ENCODE assay signal across 10 mouse cellular contexts in genomic region chr6:135362098-135362458, GRCm38 (mm10). TPM values are rescaled to one million over a fixed set of nuclear protein-coding genes. Genes with fewer than 3 reads are reported as not detected.
DNase-seq lines count a peak whose midpoint lies in the region; ATAC-seq and TF ChIP-seq lines count a peak whose summit lies in the region.
"Had no signal": no experiment of that assay in that cellular context is flagged by ENCODE, and none has a peak within 500 bp of the region (broad histone marks: within the 10 kb centered on the region; RNA-seq: fewer than 3 reads in every experiment).

No protein-coding gene starts in this region.

- peak overlapping the region; percentile 50 for H3K4me2 ChIP-seq in heart, embryonic 15.5 days
- peak overlapping the region; percentile 52 for H3K4me2 ChIP-seq in stomach, postnatal 0 days (replicated peaks; ENCODE audit: low read depth)
- H3K4me2 ChIP-seq: neural tube, embryonic 12.5 days had no signal

- H3K4me3 ChIP-seq in heart, embryonic 15.5 days: no peak overlapping the region
- peak overlapping the region; percentile 28 for H3K4me3 ChIP-seq in megakaryocyte, embryonic 14.5 days (replicated peaks)
- no peak overlapping the region for H3K4me3 ChIP-seq in limb, embryonic 10.5 days
- no peak overlapping the region for H3K4me3 ChIP-seq in stomach, postnatal 0 days (ENCODE audit: low read depth, low read length)
- H3K4me3 ChIP-seq: hindbrain, embryonic 12.5 days; neural tube, embryonic 12.5 days had no signal

- H3K9me3 ChIP-seq in heart, embryonic 15.5 days (replicated peaks): no peaks in the 10 kb centered on the region
- H3K9me3 ChIP-seq in megakaryocyte, embryonic 14.5 days: no peaks in the 10 kb centered on the region
- no peaks in the 10 kb centered on the region for H3K9me3 ChIP-seq in limb, embryonic 10.5 days (replicated peaks)
- no peaks in the 10 kb centered on the region for H3K9me3 ChIP-seq in stomach, postnatal 0 days (ENCODE audit: control insufficient read depth, low read length)
- H3K9me3 ChIP-seq: hindbrain, embryonic 12.5 days; neural tube, embryonic 12.5 days had no signal

- no peaks in the 10 kb centered on the region for H3K27me3 ChIP-seq in heart, embryonic 15.5 days
- H3K27me3 ChIP-seq in megakaryocyte, embryonic 14.5 days (replicated peaks): peaks cover 51% of the 10 kb centered on the region
- no peaks in the 10 kb centered on the region for H3K27me3 ChIP-seq in limb, embryonic 10.5 days (ENCODE audit: low read depth, poor library complexity, severe bottlenecking)
- no peaks in the 10 kb centered on the region for H3K27me3 ChIP-seq in stomach, postnatal 0 days (ENCODE audit: control insufficient read depth, insufficient read depth, low read length)
- H3K27me3 ChIP-seq: hindbrain, embryonic 12.5 days; neural tube, embryonic 12.5 days had no signal

- H3K9ac ChIP-seq in heart, embryonic 15.5 days: no peak overlapping the region
- H3K9ac ChIP-seq in stomach, postnatal 0 days (ENCODE audit: low read length): no peak overlapping the region
- H3K9ac ChIP-seq: hindbrain, embryonic 12.5 days; liver, embryonic 14.5 days; neural tube, embryonic 12.5 days had no signal

- peak; percentile 30 for TF ChIP-seq CTCF in stomach, postnatal 0 days (IDR thresholded peaks at IDR 0.05; ENCODE audit: low read depth)

- TF ChIP-seq EP300 in stomach, postnatal 0 days (optimal IDR thresholded peaks at IDR 0.05): no peak

- no peaks in the 10 kb centered on the region for H3K36me3 ChIP-seq in heart, embryonic 15.5 days
- no peaks in the 10 kb centered on the region for H3K36me3 ChIP-seq in megakaryocyte, embryonic 14.5 days (replicated peaks; ENCODE audit: low read length)
- H3K36me3 ChIP-seq in limb, embryonic 10.5 days: no peaks in the 10 kb centered on the region
- no peaks in the 10 kb centered on the region; the same call in 1 of the 2 replicates for H3K36me3 ChIP-seq in stomach, postnatal 0 days (ENCODE audit: control insufficient read depth, insufficient read depth, low read length)
- H3K36me3 ChIP-seq: hindbrain, embryonic 12.5 days; neural tube, embryonic 12.5 days had no signal

- no peak for ATAC-seq in heart, embryonic 15.5 days (replicated peaks; ENCODE audit: insufficient number of reproducible peaks, insufficient read depth, low FRiP score, low read depth)
- no peak for ATAC-seq in megakaryocyte, adult 5-6 weeks (ENCODE audit: poor library complexity, severe bottlenecking)
- peak; percentile 45 for ATAC-seq in stomach, postnatal 0 days (ENCODE audit: low FRiP score, low TSS enrichment)

- DNase-seq in heart, postnatal 10 days: no peak
- DNase-seq in limb, embryonic 10.5 days (ENCODE audit: low spot score): no peak
- DNase-seq in stomach, postnatal 0 days (ENCODE audit: low spot score): no peak
- no peak for DNase-seq in adrenal gland, postnatal 4 days (ENCODE audit: low spot score in 2 of 2)

- peaks cover 10% of the 10 kb centered on the region for H3K4me1 ChIP-seq in heart, embryonic 15.5 days (replicated peaks)
- H3K4me1 ChIP-seq in megakaryocyte, embryonic 14.5 days: peaks cover 19% of the 10 kb centered on the region
- H3K4me1 ChIP-seq in limb, embryonic 10.5 days: peaks cover 37% of the 10 kb centered on the region
- peaks cover 6% of the 10 kb centered on the region for H3K4me1 ChIP-seq in stomach, postnatal 0 days (replicated peaks; ENCODE audit: control insufficient read depth, insufficient read depth)

- intact Hi-C loops in heart, postnatal 10 days (cut with DNase I): loop anchor here (2.0 kb wide), 2 partner anchors 47 to 111 kb away; no protein-coding TSS in a partner anchor

- peak overlapping the region; percentile 93 for H3K27ac ChIP-seq in heart, embryonic 15.5 days
- peak overlapping the region; percentile 78; the same call in 1 of the 2 replicates for H3K27ac ChIP-seq in limb, embryonic 10.5 days
- H3K27ac ChIP-seq in stomach, postnatal 0 days (replicated peaks): peak overlapping the region; percentile 94
- H3K27ac ChIP-seq: liver, embryonic 14.5 days; neural tube, embryonic 12.5 days had no signal

- WGBS in heart, embryonic 15.5 days: 59% methylated on average over 3 of the region's 3 CpGs
- WGBS in limb, embryonic 10.5 days: 78% methylated on average over 3 of the region's 3 CpGs
- WGBS in stomach, postnatal 0 days: 48% methylated on average over 3 of the region's 3 CpGs

RNA-seq across cellular contexts. Expression of gene Emp1, which starts 0.3 kb away (rescaled TPM):
- 45.5 and 49.7 TPM in 2 replicates for polyA plus RNA-seq in heart, embryonic 15.5 days (2015; fragmentation: Nextera tagmentation; extraction: Ambion mirVana)
- total RNA-seq in heart, postnatal 10 days (2021): 100 to 1,000 TPM; 192 to 206 TPM
- 0.97 TPM in 1 of 2 replicates, not detected in the other for polyA plus RNA-seq in megakaryocyte, embryonic 14.5 days (2012; ENCODE audit: insufficient read depth, low replicate concordance)
- 0.80 and 0.83 TPM in 2 replicates for total RNA-seq in megakaryocyte, adult 5-6 weeks (2015)
- 2.2 and 3.0 TPM in 2 replicates for total RNA-seq in megakaryocyte, adult 5-6 weeks (2017)
- polyA plus RNA-seq in limb, embryonic 10.5 days (2016; fragmentation: Nextera tagmentation; extraction: Ambion mirVana): 5.0 and 9.0 TPM in 2 replicates
- polyA plus RNA-seq in stomach, postnatal 0 days (2015; fragmentation: Nextera tagmentation; extraction: Ambion mirVana): 88.1 and 105 TPM in 2 replicates
- 100 to 1,000 TPM; 110 to 112 TPM for total RNA-seq in adrenal gland, postnatal 4 days (2021)

RNA-seq across cellular contexts. Expression of gene Pbp2, which starts 51.9 kb away (rescaled TPM):
- 0.10 TPM in 1 of 2 replicates, not detected in the other for polyA plus RNA-seq in heart, embryonic 15.5 days (2015; fragmentation: Nextera tagmentation; extraction: Ambion mirVana)
- total RNA-seq in heart, postnatal 10 days (2021): not detected
- polyA plus RNA-seq in megakaryocyte, embryonic 14.5 days (2012; ENCODE audit: insufficient read depth, low replicate concordance): not detected in 2 replicates
- total RNA-seq in megakaryocyte, adult 5-6 weeks (2015): not detected in 2 replicates
- not detected in 2 replicates for total RNA-seq in megakaryocyte, adult 5-6 weeks (2017)
- polyA plus RNA-seq in limb, embryonic 10.5 days (2016; fragmentation: Nextera tagmentation; extraction: Ambion mirVana): 0.11 and 0.19 TPM in 2 replicates
- polyA plus RNA-seq in stomach, postnatal 0 days (2015; fragmentation: Nextera tagmentation; extraction: Ambion mirVana): 3.5 and 4.5 TPM in 2 replicates
- total RNA-seq in adrenal gland, postnatal 4 days (2021): not detected
- polyA plus RNA-seq: liver, embryonic 14.5 days had no signal
